Mouse (Mus musculus) ES-Bruce4 (cell line): Measurements from ENCODE around the gene Gan.

Experiments used
- CTCF ChIP-seq: IDR thresholded peaks from one replicate; pipeline ENCODE4 v1.8.1; 2011; ENCODE audit warnings: low read depth, low read length
- EP300 ChIP-seq: IDR thresholded peaks from 2 replicates; pipeline ENCODE4 v1.6.1; 2011; ENCODE audit warnings: low read depth, low read length; ENCODE audit not compliant: insufficient read depth
- POLR2A ChIP-seq: IDR thresholded peaks from one replicate; pipeline ENCODE4 v1.8.1; 2011; ENCODE audit warnings: low read length; ENCODE audit not compliant: insufficient read depth

- no peak for TF ChIP-seq POLR2A
- no peak for TF ChIP-seq EP300
- no peak for TF ChIP-seq CTCF
Measured at GRCm38 (mm10) chr8:117203085-117203484, 45.1 kb downstream of the Gan start.
